Mouse (Mus musculus) bone marrow, adult 2 months (tissue): Measurements from ENCODE around the gene H2afy2.

Experiments used
- CTCF ChIP-seq: fragments of 200-500 bp; IDR thresholded peaks from 2 replicates; pipeline ENCODE4 v1.5.1; 2011; ENCODE audit warnings: low read length, control low read depth; ENCODE audit not compliant: control insufficient read depth, insufficient read depth
- POLR2A ChIP-seq: fragments of 200-500 bp; IDR thresholded peaks from 2 replicates; pipeline ENCODE4 v1.6.1; 2011; ENCODE audit warnings: low read depth, mild to moderate bottlenecking, control low read depth, low read length, borderline replicate concordance; ENCODE audit not compliant: control insufficient read depth

DNA sequence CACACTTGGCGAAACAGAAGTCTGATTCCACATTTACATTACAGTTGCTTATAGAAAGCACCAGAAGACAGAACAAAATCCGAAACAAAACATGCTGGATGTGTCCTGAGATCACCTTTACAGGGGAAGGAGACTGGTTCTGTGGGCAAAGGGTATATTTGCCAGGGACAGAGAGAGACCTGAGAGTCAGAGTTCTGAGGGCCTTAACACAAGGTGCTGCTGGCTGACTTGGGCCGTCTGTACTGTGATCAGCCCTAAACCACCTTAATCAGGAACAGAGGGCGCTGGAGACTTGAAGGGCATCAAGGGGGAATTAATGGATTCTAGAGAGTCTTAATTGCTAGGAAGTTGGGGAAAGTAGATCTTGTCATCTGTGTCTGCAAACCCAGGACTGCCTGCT lies 90.4 kb downstream of the H2afy2 start:
- TF ChIP-seq CTCF: no peak
- no peak for TF ChIP-seq POLR2A
